Mouse (Mus musculus): Measurements from ENCODE around the gene Olfr221. TPM values are rescaled to one million over a fixed set of nuclear protein-coding genes. Genes with fewer than 3 reads are reported as not detected.

The Olfr221 gene
- total RNA-seq, 2 experiments from 2014 or later: not detected

Other genes starting within 250 kb of the Olfr221 start
- gene AY358078, start 242.4 kb downstream of the Olfr221 start, total RNA-seq (2021): not detected
- not detected for gene Ear6, start 188.8 kb downstream of the Olfr221 start, total RNA-seq (2021)
- 10 to 100 TPM; 19.2 to 28.5 TPM for gene Mettl17, start 157.6 kb downstream of the Olfr221 start, total RNA-seq (2021)
- under 1 TPM; 0.12 to 0.29 TPM for gene Slc39a2, start 149.6 kb downstream of the Olfr221 start, total RNA-seq (2021)
- 100 to 1,000 TPM; 712 to 721 TPM for gene Ndrg2, start 128.3 kb downstream of the Olfr221 start, total RNA-seq (2021)
- gene Tppp2, start 124.0 kb downstream of the Olfr221 start, total RNA-seq (2021): not detected
- not detected for gene Rnase13, start 119.7 kb downstream of the Olfr221 start, total RNA-seq (2021)
- gene Arhgef40, start 57.7 kb downstream of the Olfr221 start, total RNA-seq (2021): 10 to 100 TPM; 52.7 to 57.9 TPM
- 1 to 10 TPM in 1 of 2 experiments, under 1 TPM in 1; 0.82 to 1.7 TPM for gene Tmem253, start 26.8 kb downstream of the Olfr221 start, total RNA-seq (2021)
- 10 to 100 TPM; 33.8 to 38.0 TPM for gene Zfp219, start 21.7 kb downstream of the Olfr221 start, total RNA-seq (2021)
- 100 to 1,000 TPM; 145 to 165 TPM for gene Hnrnpc, start 61.6 kb upstream of the Olfr221 start, total RNA-seq (2021)
- gene Rpgrip1, start 68.2 kb upstream of the Olfr221 start, total RNA-seq (2021): under 1 TPM; 0.45 to 0.97 TPM
- gene Supt16, start 155.0 kb upstream of the Olfr221 start, total RNA-seq (2021): 10 to 100 TPM; 33.8 to 37.2 TPM
- 10 to 100 TPM; 60.3 to 67.6 TPM for gene Chd8, start 215.3 kb upstream of the Olfr221 start, total RNA-seq (2021)
- gene Tox4, start 236.7 kb upstream of the Olfr221 start, total RNA-seq (2021): 10 to 100 TPM; 35.5 to 36.8 TPM
- 10 to 100 TPM in 1 of 2 experiments, 1 to 10 TPM in 1; 7.6 to 10.6 TPM for gene Rab2b, start 237.1 kb upstream of the Olfr221 start, total RNA-seq (2021)

Data from heart, postnatal 10 days (tissue).